Mouse (Mus musculus) layer of hippocampus, adult 9-11 months (tissue): ENCODE results near the gene Unc80.
A peak's percentile ranks its signal among the peaks of the same experiment; 100 is the strongest.

Source experiments
- DNase-seq: peaks from one replicate; pipeline ENCODE4 v3.0.0; 2022

Unc80 gene

GRCm38 (mm10) chr1:66467821-66468703 lies at the start of gene Unc80:
TSS of gene Unc80 (plus strand) at chr1:66468367.
- peak; percentile 62 for DNase-seq

DNA sequence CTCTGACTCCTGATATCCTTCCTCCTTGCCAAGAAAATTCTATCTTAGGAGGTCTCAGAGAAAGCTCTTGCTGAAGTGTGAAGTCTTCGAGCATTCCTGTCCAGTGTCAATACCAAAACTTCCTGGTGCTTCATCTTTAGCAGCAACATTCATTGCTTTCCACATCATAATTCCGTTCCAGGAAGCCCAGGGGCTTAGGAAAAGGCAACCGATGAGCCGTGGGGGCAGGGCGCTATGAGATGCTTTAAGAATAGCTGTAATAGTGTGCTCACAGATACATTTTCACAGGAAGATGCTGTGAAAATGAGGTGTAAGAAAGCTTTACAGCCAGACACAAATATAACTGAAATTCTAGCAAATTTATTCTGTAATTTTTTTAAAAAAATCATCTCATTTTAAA lies 42.1 kb upstream of the Unc80 start:
- DNase-seq, result no peak

DNA sequence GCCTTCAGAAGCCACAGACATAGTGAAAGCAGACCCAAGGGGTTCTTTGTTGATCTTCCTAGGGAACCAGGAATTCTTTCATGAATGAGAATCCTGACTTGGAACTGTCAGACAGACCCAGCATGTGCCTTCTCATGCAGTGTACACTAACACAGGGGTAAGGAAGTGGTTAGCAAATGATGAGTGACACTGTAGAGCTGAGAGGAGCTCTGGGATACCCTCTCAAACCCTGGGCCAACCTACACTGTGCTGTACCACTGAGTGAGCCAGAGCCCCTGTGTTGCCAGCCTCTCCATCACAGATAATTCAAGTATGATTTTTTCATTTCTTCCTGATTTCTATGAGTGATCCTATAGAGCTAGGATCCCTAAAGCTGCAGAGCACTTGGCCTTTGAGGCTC lies 37.2 kb upstream of the Unc80 start:
- no peak for DNase-seq

GRCm38 (mm10) chr1:66431472-66431871 lies 36.7 kb upstream of the Unc80 start:
- DNase-seq, result no peak

DNA sequence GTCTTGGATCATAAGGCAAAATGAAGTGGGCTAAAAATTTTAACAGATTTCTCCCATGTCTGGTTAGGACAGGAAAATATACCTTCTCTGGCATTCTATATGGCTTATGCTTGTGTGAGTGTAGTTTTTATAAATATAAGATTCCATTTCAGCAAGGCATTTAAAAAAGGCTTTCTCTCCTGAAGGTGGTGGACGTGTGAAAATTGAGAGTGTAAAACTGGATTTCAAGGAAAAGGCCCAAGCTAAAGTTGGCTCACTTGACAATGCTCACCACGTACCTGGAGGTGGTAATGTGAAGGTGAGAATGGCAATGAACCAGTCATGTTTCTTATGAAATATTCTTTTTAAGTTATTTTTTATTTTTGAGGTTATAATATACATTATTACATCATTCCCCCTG lies 30.1 kb upstream of the Unc80 start:
- DNase-seq, result no peak

DNA sequence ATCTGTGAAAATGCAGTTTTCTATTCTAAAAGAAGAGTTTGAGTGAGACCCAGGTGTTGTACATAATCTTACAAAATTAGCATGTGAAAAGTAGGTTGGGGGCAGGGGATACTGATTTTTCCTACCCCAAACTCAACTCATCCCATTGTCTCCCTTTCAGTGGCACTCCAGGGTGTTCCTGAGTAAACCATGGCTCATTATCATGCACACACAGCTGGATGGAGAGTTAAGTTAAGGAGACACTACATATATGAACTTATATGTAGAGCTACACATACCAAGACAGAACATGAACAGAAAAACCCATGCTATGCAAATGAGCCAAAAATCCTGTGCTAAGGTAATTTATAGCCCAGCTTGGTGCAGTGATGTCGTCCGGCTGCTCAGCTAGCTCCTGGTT lies 25.2 kb upstream of the Unc80 start:
- DNase-seq, result no peak

GRCm38 (mm10) chr1:66449471-66449870 lies 18.7 kb upstream of the Unc80 start:
- no peak for DNase-seq

DNA sequence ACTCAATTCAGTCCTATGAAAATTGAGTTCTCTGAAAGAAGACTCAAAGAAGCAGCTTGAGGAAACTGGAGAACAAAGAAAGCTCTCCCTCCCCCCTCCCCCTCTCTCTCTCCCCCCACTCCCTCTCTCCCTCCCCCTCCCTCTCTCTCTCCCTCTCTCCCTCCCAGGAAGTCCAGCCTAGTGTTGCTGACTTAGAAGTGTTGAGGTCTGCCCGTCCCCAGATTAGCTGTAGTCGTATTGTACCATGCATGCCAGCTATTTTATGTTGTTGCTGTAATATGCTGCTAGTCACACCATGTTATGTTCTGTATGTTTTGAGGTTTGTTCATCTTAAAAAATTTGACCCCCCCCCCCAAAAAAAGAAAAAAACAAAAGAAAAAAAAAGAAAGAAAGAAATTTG lies 11.6 kb upstream of the Unc80 start:
- no peak for DNase-seq

- no peak for DNase-seq
Observed at GRCm38 (mm10) chr1:66457747-66458146, 10.4 kb upstream of the Unc80 start.

- DNase-seq, result no peak
Observed at GRCm38 (mm10) chr1:66459394-66459793, 8.8 kb upstream of the Unc80 start.

GRCm38 (mm10) chr1:66460850-66461249 lies 7.3 kb upstream of the Unc80 start:
- no peak for DNase-seq

DNA sequence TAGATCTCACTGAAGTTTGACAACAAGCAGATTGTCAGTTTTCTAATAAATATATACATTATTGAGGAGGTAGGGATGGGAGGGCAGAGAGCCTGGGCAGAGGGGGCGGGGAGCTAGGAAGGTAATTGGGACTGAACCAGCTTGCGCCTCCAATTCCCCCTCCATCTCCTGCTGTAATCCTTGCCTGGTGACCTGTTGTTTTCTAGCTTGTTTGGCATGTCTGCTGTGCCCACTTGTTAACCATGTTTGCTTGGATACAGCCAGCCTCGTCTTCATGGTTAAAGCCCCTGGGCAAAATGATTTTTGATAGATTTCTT lies 495 bp downstream of the Unc80 start:
- no peak for DNase-seq

GRCm38 (mm10) chr1:66482751-66483150 lies 14.6 kb downstream of the Unc80 start:
- DNase-seq, result no peak

DNA sequence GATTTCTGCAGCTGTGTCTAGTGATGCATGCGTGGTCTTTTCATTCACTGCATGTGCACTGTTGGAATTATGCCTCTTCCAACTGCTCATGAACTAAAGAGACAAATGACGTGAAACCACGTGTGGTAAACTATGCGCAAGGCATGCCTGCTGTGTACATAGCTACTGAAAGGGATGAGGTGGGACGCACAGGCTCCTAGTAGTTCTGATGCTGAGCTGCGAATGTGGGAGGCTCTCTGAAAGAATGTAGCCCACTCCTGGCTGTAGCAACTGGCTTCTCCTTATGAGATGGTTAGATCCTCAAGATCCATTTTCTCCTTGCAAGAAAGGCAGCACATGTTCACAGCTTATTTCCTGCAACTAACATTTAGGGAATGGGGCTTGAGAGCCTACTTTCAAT lies 24.9 kb downstream of the Unc80 start:
- no peak for DNase-seq

GRCm38 (mm10) chr1:66495310-66496012 lies 27.3 kb downstream of the Unc80 start:
- DNase-seq, result no peak

DNA sequence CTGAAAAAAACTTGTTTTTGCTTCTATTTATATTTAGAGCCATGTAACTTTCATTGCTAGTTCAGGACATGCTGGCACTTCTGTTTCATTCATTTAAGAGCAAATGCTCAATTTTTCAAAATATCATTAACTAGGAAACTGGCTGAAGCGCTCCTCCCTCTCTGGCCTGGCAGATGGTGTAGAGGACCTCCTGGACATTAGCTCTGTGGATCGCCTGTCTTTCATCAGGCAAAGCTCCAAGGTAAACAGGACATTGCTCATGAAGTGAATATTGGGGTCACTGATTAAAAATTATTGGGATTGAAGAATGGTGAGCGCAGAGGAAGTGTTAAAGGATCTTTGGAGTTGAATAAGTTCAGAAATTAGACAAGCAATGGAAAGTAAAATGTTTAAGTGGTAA lies 82.6 kb downstream of the Unc80 start:
- no peak for DNase-seq

DNA sequence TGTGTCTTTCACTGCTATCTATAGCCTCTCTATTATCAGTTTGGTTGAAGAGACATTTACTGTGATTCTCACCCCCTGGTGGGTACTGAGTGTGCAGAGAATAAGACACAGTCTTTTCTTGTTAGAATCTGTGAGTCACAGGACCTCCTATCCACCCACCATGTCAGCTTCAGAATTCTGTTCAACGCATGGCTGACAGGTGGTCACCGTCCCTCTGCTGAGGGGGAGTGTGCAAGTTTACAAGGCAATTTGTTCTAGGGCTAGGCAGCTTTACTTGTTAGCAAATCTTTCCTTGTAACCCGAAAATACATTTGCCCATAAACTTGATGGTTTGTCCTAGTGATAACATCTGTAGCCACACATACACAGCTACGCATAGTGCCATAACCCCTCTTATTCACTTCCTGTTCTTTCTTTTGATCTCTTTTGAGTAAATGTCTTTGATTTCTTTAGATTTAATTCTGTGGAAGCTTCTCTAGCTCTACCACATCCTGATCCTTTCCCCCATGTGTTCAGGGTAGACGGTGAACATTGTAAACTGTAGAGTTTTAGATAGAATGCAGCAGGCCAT lies 84.3 kb downstream of the Unc80 start:
- DNase-seq, result peak; percentile 82

GRCm38 (mm10) chr1:66561636-66562270 lies 93.6 kb downstream of the Unc80 start:
- no peak for DNase-seq

GRCm38 (mm10) chr1:66562332-66562731 lies 94.2 kb downstream of the Unc80 start:
- DNase-seq, result no peak

GRCm38 (mm10) chr1:66569736-66570135 lies 101.6 kb downstream of the Unc80 start:
- DNase-seq, result no peak

DNA sequence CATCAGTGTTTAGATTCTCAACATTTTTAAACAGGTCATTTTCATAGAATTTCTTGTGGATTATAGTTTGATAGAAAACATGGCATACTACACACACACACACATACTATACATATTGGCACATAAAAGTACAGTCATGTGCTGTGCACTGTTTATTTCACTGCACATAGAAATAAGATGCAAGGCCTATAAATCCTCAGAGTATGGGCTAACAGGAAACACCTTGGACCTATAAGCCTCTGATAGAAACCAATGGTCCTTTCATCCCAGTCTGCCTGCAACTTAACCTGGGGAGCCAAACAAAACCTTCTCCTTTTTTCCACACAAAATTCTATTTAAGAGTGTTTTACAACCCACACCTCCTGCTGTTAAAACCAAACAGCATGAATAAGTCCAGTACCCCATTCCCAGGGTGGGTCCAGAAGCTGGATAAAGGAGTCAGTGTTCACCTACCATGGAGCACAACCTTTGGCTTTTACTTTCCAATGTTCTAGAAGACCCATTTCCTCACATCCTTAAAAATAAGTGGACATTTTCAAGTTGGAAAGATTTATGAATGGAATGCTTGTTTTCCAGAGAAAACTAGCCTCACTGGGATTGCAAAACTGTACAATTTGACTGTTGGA lies 129.1 kb downstream of the Unc80 start:
- no peak for DNase-seq

DNA sequence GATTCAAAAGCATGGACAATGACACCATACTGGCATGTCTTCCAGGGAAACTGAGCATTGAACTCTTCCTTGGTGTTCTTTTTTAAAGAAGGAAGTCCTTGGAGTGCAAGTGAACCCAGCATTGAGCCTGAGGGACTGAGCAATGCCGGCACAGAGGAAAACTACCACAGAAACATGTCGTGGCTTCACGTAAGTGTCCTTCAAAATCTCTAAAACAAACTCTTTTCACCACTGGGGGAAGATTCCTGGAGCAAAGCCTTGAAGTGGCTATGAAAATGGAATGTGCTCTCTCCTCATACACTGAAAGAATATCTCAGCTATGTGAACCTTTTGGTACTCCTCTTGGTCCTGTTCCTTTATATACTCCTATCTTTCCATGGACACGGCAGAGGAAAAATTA lies 140.1 kb downstream of the Unc80 start:
- DNase-seq, result no peak

DNA sequence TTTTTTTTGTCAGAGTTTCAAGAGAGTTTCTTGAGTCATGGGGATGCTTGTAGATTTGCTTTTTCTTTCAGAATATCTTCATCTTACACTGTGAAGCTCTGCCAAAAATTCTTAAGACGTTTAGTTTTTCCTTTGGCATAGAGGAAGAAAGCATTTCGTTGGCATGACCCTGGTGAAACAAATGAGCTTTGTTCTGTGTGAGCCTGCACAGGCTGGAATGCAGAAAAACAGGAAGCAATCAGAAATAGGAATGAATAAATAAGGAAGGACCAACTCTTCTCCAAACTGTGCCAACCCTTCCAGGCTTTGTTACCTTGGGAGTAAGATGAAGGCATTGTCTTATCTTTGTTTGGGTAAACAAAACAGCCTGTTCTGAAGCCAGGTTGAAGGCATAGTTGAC lies 149.0 kb downstream of the Unc80 start:
- no peak for DNase-seq
